Mouse (Mus musculus) heart, embryonic 14.5 days (tissue): ENCODE measurements around the gene Ptcra. TPM values are rescaled to one million over a fixed set of nuclear protein-coding genes. Genes with fewer than 3 reads are reported as not detected.

Experiments used
- ATAC-seq: fragments of 200-750 bp; cut with Nextera tagmentation; 2 replicates; pipeline ENCODE4 v1.8.0; 2017; ENCODE audit warnings: low read depth, moderate TSS enrichment; ENCODE audit not compliant: insufficient number of reproducible peaks, insufficient read depth, low FRiP score
- H3K27ac ChIP-seq, 2 experiments: fragments of 200-500 bp in 1 of 2; fragments of 300-500 bp in 1 of 2; sonication (generic) in 1 of 2; replicated peaks in 1 of 2; 2 replicates each; pipeline ENCODE4 v1.5.1; 2012 to 2014; ENCODE audit warnings: low read depth in 2 of 2, low read length in 2 of 2, control low read depth in 1 of 2, mild to moderate bottlenecking in 1 of 2, mixed read lengths in 1 of 2; ENCODE audit not compliant: control insufficient read depth in 1 of 2, insufficient read depth in 1 of 2
- H3K27me3 ChIP-seq: fragments of 300-500 bp; sonication (generic); 2 replicates; pipeline ENCODE4 v1.6.1; 2014; ENCODE audit warnings: mild to moderate bottlenecking, low read length, control low read depth; ENCODE audit not compliant: control insufficient read depth, insufficient read depth
- H3K36me3 ChIP-seq: fragments of 300-500 bp; sonication (generic); 2 replicates; pipeline ENCODE4 v1.6.1; 2014; ENCODE audit warnings: mild to moderate bottlenecking, control low read depth, low read length, mixed read lengths; ENCODE audit not compliant: control insufficient read depth, insufficient read depth
- H3K4me1 ChIP-seq, 2 experiments: fragments of 200-500 bp in 1 of 2; fragments of 300-500 bp in 1 of 2; sonication (generic) in 1 of 2; 2 replicates each; pipeline ENCODE4 v1.6.1; 2012 to 2014; ENCODE audit warnings: low read length in 2 of 2, control low read depth in 1 of 2, mixed read lengths in 1 of 2; ENCODE audit not compliant: control insufficient read depth in 2 of 2, insufficient read depth in 2 of 2
- H3K4me2 ChIP-seq: fragments of 300-500 bp; sonication (generic); 2 replicates; pipeline ENCODE4 v1.6.1; 2014; ENCODE audit warnings: mild to moderate bottlenecking, low read length
- H3K4me3 ChIP-seq, 2 experiments: fragments of 200-500 bp in 1 of 2; fragments of 300-500 bp in 1 of 2; sonication (generic) in 1 of 2; 2 replicates each; pipeline ENCODE4 v1.5.1; 2012 to 2014; ENCODE audit warnings: low read length in 2 of 2, mild to moderate bottlenecking in 2 of 2, control low read depth in 1 of 2, low read depth in 1 of 2, moderate library complexity in 1 of 2; ENCODE audit not compliant: control insufficient read depth in 1 of 2, insufficient read depth in 1 of 2
- H3K9ac ChIP-seq: fragments of 300-500 bp; sonication (generic); 2 replicates; pipeline ENCODE4 v1.6.1; 2014; ENCODE audit warnings: mild to moderate bottlenecking, low read length
- H3K9me3 ChIP-seq: fragments of 300-500 bp; sonication (generic); 2 replicates; pipeline ENCODE4 v1.6.1; 2016; ENCODE audit warnings: low read length, control low read depth; ENCODE audit not compliant: control insufficient read depth
- WGBS: fragments of 180-500 bp; shearing (Covaris S2); extraction: QIAGEN DNeasy Blood & Tissue Kit; methylation state at CpG from one replicate; pipeline ENCODE4 v1.1.7; 2014; 5-methylcytosine and 5-hydroxymethylcytosine counted together
- polyA plus RNA-seq: library from polyadenylated mRNA; unstranded; fragments of >200 nt; fragmentation: Nextera tagmentation; extraction: Ambion mirVana; gene quantifications from 2 replicates; pipeline ENCODE4 v1.2.1, GENCODE M21; 2014

The Ptcra gene
- polyA plus RNA-seq, 1 experiment from 2014 or later: 0.15 TPM

DNA sequence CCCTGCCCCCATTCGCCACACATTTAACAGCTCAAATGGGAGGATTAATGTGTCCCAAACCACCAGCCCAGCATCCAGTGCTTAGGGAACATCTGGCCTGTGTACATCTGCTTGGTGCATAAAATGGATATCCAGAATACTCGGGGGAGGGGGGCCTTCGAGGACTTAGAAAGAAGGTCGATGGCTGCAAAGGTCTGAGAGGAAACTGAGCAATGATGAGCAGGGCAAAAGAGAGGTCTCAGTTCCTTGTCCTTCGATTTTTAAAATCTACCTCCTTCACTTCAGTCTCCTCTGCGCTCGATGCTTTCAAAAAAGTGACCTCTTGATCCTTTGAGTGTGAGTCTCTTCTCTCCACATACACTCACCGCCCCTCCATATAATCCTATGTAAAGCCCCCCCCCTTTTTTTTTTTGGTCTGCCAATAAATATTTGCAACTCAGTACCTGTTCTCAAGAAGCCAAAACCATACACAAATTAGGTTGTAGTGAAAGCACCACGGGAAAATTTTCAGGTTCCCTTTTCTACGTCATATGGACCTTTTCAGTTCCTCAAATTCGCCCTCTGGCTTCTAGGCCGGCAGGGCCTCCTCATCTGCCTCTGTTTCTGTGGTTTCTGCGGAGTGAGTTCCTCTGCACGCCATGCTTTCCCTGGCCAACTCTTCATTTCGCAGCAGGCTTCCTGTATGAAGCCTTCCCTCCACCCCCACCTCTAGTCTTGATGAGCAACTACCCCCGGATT, 12.3 kb downstream of the Ptcra start:
- Histone ChIP-seq H3K9ac (peak overlapping the region; percentile 80), H3K27ac (peak overlapping the region; percentile 84 to 86), H3K4me2 (peak overlapping the region; percentile 83), H3K4me1 (peaks cover 5 to 8% of the 10 kb centered on the region in 2 experiments), H3K9me3 (no peaks in the 10 kb centered on the region), H3K27me3 (no peaks in the 10 kb centered on the region), H3K36me3 (peaks cover 13% of the 10 kb centered on the region), H3K4me3 (peak overlapping the region; percentile 70 to 89)
- 0 out of 2 replicates have a peak, but pooled peaks have one; percentile 1 for ATAC-seq
- WGBS: 30% methylated on average over 16 of the region's 16 CpGs

DNA sequence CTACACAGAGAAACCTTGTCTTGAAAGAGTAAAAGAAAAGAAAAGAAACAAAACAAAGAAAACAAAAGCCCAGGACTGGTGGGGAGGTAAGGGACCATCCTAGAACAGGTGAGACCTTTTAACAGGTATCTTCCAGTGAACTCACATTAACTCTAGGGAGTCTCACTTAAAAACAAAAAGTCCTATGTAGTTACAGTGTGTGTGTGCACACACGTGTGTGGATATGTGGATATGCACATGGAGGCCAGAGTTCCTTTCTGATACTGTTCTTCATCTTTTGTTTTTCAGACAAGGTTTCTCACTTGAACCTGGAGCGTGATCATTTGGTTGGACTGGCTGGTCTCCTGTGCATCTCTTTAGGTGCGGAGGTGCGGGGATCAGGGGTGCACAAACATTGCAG, 12.9 kb downstream of the Ptcra start:
- Histone ChIP-seq H3K4me3 (peak overlapping the region in 1 of 2 experiments; percentile 70; a peak in 1 of 4 replicates), H3K4me2 (peak overlapping the region; percentile 83)
- WGBS: 92% methylated on average over 4 of the region's 4 CpGs

DNA sequence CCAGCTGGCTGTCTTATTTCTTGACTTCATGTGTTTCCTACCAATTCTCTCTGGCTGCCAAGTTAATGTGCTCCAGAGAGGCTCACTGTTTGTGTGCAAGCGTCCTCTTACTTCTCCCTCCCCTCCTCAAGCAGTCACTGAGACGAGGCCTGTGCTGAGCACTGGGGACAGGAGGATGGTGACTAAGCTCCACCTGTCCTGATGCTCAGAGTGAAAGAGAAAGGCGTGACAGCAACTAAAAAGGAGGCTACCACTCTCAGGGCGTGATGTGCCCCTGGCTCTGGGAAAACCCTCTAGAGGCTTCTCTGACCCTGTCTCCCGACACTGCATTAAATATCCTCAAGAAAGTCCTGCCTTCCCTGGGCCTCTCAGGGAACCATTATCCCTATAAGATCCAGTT, 14.2 kb downstream of the Ptcra start:
- Histone ChIP-seq H3K27ac (no peak overlapping the region), H3K4me1 (peaks cover 5 to 8% of the 10 kb centered on the region in 2 experiments), H3K9ac (no peak overlapping the region), H3K9me3 (no peaks in the 10 kb centered on the region), H3K27me3 (no peaks in the 10 kb centered on the region), H3K4me2 (no peak overlapping the region), H3K4me3 (no peak overlapping the region), H3K36me3 (peaks cover 26% of the 10 kb centered on the region)
- no peak for ATAC-seq
- 86% methylated on average over 5 of the region's 5 CpGs for WGBS

More for the DNA sequence above, 12.9 kb downstream of the Ptcra start:
- peaks cover 19% of the 10 kb centered on the region for H3K36me3 ChIP-seq
- peaks cover 5 to 8% of the 10 kb centered on the region in 2 experiments for H3K4me1 ChIP-seq
- peak overlapping the region; percentile 80 for H3K9ac ChIP-seq
- no peak overlapping the region for H3K27ac ChIP-seq
- no peaks in the 10 kb centered on the region for H3K27me3 ChIP-seq
- ATAC-seq: no peak
- no peaks in the 10 kb centered on the region for H3K9me3 ChIP-seq

DNA sequence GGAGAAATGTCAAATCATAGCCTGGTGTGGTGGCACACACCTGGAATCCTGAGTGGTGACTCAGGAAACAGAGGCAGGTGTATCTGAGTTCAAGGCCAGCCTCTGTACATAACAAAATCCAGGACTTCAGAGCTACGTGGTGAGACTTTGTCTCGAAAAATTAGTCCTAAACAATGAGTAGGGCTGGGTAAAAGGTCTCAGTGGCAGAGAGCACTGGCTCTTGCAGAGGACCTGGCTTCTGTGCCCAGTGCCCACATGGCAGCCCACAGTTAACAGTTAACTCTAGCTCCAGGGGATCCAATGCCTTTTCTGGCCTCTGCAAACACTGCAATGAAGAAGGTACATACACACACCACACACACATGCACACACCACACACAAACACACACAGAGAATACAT, 15.7 kb downstream of the Ptcra start:
- peaks cover 5 to 8% of the 10 kb centered on the region in 2 experiments for H3K4me1 ChIP-seq
- H3K9ac ChIP-seq: no peak overlapping the region
- peaks cover 40% of the 10 kb centered on the region for H3K36me3 ChIP-seq
- H3K9me3 ChIP-seq: no peaks in the 10 kb centered on the region
- H3K27me3 ChIP-seq: no peaks in the 10 kb centered on the region
- no peak overlapping the region for H3K4me2 ChIP-seq
- no peak overlapping the region for H3K27ac ChIP-seq
- H3K4me3 ChIP-seq: no peak overlapping the region
- WGBS: 94% methylated on average over 2 of the region's 2 CpGs
- no peak for ATAC-seq

DNA sequence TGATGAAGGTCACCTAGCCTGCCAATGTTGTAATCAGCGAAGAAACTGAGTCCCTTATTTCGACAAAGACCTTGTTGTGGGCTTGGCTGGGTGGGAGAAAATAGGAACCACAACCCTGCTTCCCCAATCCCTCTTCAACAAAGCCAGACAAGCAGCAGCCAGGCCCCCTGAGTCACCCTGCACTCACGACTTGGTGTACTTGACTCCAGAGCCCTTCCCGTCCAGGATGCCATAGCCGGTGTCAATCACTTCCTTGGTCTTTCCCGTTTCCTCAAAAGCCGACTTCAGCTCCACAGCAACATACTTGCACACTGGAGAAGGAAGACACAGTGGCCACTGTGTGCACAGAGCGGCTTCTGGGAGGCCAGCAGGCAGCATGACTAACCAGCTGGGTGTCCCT, 16.3 kb downstream of the Ptcra start:
- WGBS: 78% methylated on average over 8 of the region's 8 CpGs
- Histone ChIP-seq H3K4me1 (peaks cover 4 to 8% of the 10 kb centered on the region in 2 experiments), H3K27me3 (no peaks in the 10 kb centered on the region), H3K36me3 (peaks cover 42% of the 10 kb centered on the region), H3K9ac (no peak overlapping the region), H3K27ac (no peak overlapping the region), H3K9me3 (no peaks in the 10 kb centered on the region), H3K4me3 (no peak overlapping the region), H3K4me2 (no peak overlapping the region)
- no peak for ATAC-seq

DNA sequence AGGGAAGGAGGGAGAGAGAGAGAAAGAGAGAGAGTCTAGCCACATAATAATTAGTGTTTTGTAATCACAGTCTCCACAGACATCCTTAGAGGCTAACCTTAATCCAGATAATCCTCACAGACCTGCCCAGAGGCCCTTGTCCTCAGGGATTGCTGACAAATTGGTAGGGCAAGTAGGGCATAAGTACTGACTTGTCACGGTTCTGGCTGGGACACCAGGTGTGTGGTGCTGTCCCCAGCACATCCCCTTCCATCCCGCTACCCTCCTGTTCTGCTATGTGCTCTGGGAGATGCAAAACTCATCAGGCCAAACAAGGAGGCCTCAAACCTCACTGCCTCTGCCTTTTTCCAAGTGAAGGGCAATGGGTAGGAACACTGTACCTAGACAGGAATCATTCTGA, 18.0 kb downstream of the Ptcra start:
- Histone ChIP-seq H3K4me1 (no peaks in the 10 kb centered on the region), H3K4me3 (no peak overlapping the region), H3K9me3 (no peaks in the 10 kb centered on the region), H3K9ac (no peak overlapping the region), H3K27me3 (no peaks in the 10 kb centered on the region), H3K4me2 (no peak overlapping the region), H3K27ac (no peak overlapping the region), H3K36me3 (peaks cover 49% of the 10 kb centered on the region)
- ATAC-seq: no peak
- WGBS: 86% methylated on average over 2 of the region's 2 CpGs

DNA sequence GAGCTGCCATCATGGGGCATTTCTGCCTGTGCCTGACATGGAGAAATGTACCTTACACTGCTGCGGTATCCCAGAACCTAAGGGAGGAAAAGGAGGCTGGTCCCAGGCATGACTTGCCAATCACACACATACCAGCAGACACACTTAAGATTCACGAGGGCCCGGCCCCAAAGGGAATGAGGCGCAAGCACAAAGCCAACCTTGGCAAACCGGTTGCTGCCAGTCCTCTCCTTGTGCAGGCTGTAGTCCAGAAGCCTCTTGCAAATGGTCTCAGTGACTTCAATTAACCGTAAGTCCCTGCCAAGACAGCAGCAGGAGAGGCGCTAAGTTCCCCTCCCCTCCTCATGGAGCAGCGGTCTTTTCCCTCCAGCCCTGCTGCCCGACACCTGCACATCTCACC, 20.5 kb downstream of the Ptcra start:
- peaks cover 49% of the 10 kb centered on the region for H3K36me3 ChIP-seq

DNA sequence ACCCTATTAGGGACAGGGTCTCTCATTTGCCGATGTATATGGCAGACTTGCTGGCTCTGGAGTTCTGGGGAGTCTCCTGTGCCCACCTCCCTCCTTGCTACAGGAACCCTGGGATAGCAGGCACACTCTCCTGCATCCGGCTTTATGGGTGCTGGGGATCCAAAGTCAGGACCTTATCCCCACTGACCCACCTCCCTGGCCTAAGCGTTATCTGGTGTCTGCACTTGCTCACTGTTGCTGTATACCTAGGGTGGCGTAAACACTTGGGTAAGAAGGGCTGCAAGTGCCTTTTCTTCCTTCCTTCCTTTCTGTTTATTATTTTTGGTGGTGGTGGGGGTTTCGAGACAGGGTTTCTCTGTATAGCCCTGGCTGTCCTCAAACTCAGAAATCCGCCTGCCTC, 22.2 kb downstream of the Ptcra start:
- H3K27me3 ChIP-seq: no peaks in the 10 kb centered on the region
- H3K9me3 ChIP-seq: no peaks in the 10 kb centered on the region
- H3K4me2 ChIP-seq: no peak overlapping the region
- no peak overlapping the region for H3K4me3 ChIP-seq
- 88% methylated on average over 6 of the region's 6 CpGs for WGBS
- ATAC-seq: no peak
- H3K9ac ChIP-seq: no peak overlapping the region
- no peaks in the 10 kb centered on the region for H3K4me1 ChIP-seq
- H3K27ac ChIP-seq: no peak overlapping the region
- peaks cover 46% of the 10 kb centered on the region for H3K36me3 ChIP-seq

More for the DNA sequence above, 20.5 kb downstream of the Ptcra start:
- 90% methylated on average over 9 of the region's 9 CpGs for WGBS
- Histone ChIP-seq H3K9ac (no peak overlapping the region), H3K27ac (no peak overlapping the region), H3K4me1 (no peaks in the 10 kb centered on the region), H3K4me2 (no peak overlapping the region), H3K9me3 (no peaks in the 10 kb centered on the region), H3K27me3 (no peaks in the 10 kb centered on the region), H3K4me3 (no peak overlapping the region)
- ATAC-seq: no peak
